Mouse (Mus musculus): ENCODE data around the gene Rpl36a. TPM values are rescaled to one million over a fixed set of nuclear protein-coding genes. Genes with fewer than 3 reads are reported as not detected.

Gene Rpl36a
- polyA plus RNA-seq, 1 experiment: 12.2 TPM

- peak overlapping the region; percentile 64 for H3K4me3 ChIP-seq (replicated peaks)
- H3K9me3 ChIP-seq (ENCODE audit: control insufficient read depth, low read length): no peaks in the 10 kb centered on the region
- H3K4me1 ChIP-seq (ENCODE audit: control insufficient read depth): peaks cover 25% of the 10 kb centered on the region
- TF ChIP-seq GATA1 (IDR thresholded peaks at IDR 0.05; ENCODE audit: low read length): no peak
- no peak for TF ChIP-seq TAL1 (IDR thresholded peaks at IDR 0.05; ENCODE audit: low read length)
- H3K27me3 ChIP-seq (ENCODE audit: control insufficient read depth): no peaks in the 10 kb centered on the region
- peaks cover 12% of the 10 kb centered on the region for H3K36me3 ChIP-seq (ENCODE audit: control insufficient read depth)
These were observed 27.0 kb downstream of the Rpl36a start for GRCm38 (mm10) chrX:134612285-134612959.

DNA sequence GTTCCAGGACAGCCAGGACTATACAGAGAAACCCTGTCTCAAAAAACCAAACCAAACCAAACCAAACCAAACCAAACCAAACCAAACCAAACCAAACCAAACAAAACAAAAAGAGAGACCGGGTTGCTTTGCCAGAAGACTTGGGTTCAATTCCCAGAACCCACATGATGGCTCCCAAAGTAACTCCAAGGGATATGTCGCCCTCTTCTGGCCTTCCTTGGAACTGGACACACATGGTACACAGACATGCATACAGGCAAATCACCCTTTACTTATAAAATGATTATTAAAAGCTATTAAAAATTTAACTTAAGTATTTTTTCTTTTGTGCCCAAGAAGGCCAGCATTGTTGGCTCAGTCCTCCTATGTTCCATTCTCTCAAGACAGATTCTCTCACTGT, 28.9 kb downstream of the Rpl36a start:
- TF ChIP-seq GATA1 (IDR thresholded peaks at IDR 0.05; ENCODE audit: low read length) (no peak), TAL1 (IDR thresholded peaks at IDR 0.05; ENCODE audit: low read length) (no peak)
- no peaks in the 10 kb centered on the region for H3K27me3 ChIP-seq (ENCODE audit: control insufficient read depth)
- peaks cover 25% of the 10 kb centered on the region for H3K4me1 ChIP-seq (ENCODE audit: control insufficient read depth)

GRCm38 (mm10) chrX:134619695-134620094, 34.2 kb downstream of the Rpl36a start:
- Histone ChIP-seq H3K9me3 (ENCODE audit: control insufficient read depth, low read length) (no peaks in the 10 kb centered on the region), H3K27me3 (ENCODE audit: control insufficient read depth) (no peaks in the 10 kb centered on the region), H3K36me3 (ENCODE audit: control insufficient read depth) (no peaks in the 10 kb centered on the region), H3K4me3 (replicated peaks) (no peak overlapping the region), H3K4me1 (ENCODE audit: control insufficient read depth) (no peaks in the 10 kb centered on the region)
- TF ChIP-seq GATA1 (IDR thresholded peaks at IDR 0.05; ENCODE audit: low read length) (no peak), TAL1 (IDR thresholded peaks at IDR 0.05; ENCODE audit: low read length) (no peak)

More for the DNA sequence above, 28.9 kb downstream of the Rpl36a start:
- Histone ChIP-seq H3K36me3 (ENCODE audit: control insufficient read depth) (no peaks in the 10 kb centered on the region), H3K4me3 (replicated peaks) (no peak overlapping the region), H3K9me3 (ENCODE audit: control insufficient read depth, low read length) (no peaks in the 10 kb centered on the region)

DNA sequence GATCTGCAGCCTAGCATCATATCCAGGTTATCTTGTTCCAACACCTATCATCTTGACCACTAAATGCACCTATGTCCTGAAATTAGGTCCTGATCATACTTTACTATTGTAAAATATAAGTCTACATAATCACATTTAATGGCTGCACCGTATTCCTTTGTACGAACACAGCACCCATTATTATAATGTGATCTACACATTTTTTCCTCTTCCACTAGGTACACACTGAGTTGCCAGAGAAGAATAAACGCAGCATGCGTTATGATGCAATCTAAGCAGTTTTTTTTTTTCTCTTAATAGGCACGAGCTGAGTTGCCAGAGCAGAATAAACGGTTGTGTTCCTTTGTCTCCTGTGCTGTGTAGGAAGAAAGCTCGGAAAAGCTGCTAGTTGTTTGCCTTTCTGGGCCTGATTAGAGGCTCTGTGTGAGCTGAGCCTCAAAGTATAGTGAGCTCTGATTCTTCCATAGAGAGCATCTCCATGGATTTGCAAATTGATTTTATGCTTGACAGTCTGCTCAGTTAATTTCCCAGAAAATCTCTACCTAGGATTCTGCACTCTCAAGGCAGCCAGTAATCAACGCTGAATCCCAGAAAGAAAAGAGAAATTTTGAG, 34.9 kb downstream of the Rpl36a start:
- Histone ChIP-seq H3K9me3 (ENCODE audit: control insufficient read depth, low read length) (no peaks in the 10 kb centered on the region), H3K4me3 (replicated peaks) (no peak overlapping the region), H3K36me3 (ENCODE audit: control insufficient read depth) (no peaks in the 10 kb centered on the region), H3K27me3 (ENCODE audit: control insufficient read depth) (no peaks in the 10 kb centered on the region), H3K4me1 (ENCODE audit: control insufficient read depth) (no peaks in the 10 kb centered on the region)
- TF ChIP-seq GATA1 (IDR thresholded peaks at IDR 0.05; ENCODE audit: low read length): no peak
- TF ChIP-seq TAL1 (IDR thresholded peaks at IDR 0.05; ENCODE audit: low read length): no peak

DNA sequence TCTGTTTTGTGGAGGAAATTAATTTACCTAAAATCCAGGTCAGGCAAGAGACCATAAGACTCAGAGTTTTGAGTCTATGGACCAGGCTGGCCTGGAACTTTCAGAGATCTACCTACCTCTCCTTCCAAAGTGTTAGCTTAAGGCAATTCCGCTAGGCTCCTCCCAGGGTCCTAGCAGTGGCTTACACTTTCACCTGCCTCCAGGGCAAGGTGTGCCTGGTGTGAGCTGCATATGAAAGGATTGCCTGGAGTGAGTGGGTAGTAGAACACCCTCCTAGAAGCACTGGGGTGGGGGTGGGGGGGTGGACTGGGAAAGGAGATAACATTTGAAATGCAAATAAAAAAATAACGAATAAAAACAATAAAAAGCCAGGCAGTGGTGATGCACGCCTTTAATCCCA, 36.2 kb downstream of the Rpl36a start:
- H3K36me3 ChIP-seq (ENCODE audit: control insufficient read depth): no peaks in the 10 kb centered on the region
- no peaks in the 10 kb centered on the region for H3K9me3 ChIP-seq (ENCODE audit: control insufficient read depth, low read length)
- H3K4me3 ChIP-seq (replicated peaks): no peak overlapping the region
- H3K27me3 ChIP-seq (ENCODE audit: control insufficient read depth): no peaks in the 10 kb centered on the region
- no peaks in the 10 kb centered on the region for H3K4me1 ChIP-seq (ENCODE audit: control insufficient read depth)
- TF ChIP-seq TAL1 (IDR thresholded peaks at IDR 0.05; ENCODE audit: low read length) (no peak), GATA1 (IDR thresholded peaks at IDR 0.05; ENCODE audit: low read length) (no peak)

GRCm38 (mm10) chrX:134623350-134623749, 37.9 kb downstream of the Rpl36a start:
- TF ChIP-seq TAL1 (IDR thresholded peaks at IDR 0.05; ENCODE audit: low read length) (no peak), GATA1 (IDR thresholded peaks at IDR 0.05; ENCODE audit: low read length) (no peak)
- H3K36me3 ChIP-seq (ENCODE audit: control insufficient read depth): no peaks in the 10 kb centered on the region
- H3K27me3 ChIP-seq (ENCODE audit: control insufficient read depth): no peaks in the 10 kb centered on the region
- no peak overlapping the region for H3K4me3 ChIP-seq (replicated peaks)
- H3K4me1 ChIP-seq (ENCODE audit: control insufficient read depth): no peaks in the 10 kb centered on the region
- H3K9me3 ChIP-seq (ENCODE audit: control insufficient read depth, low read length): no peaks in the 10 kb centered on the region

GRCm38 (mm10) chrX:134628200-134628599, 42.7 kb downstream of the Rpl36a start:
- Histone ChIP-seq H3K27me3 (ENCODE audit: control insufficient read depth) (no peaks in the 10 kb centered on the region), H3K36me3 (ENCODE audit: control insufficient read depth) (no peaks in the 10 kb centered on the region), H3K4me1 (ENCODE audit: control insufficient read depth) (no peaks in the 10 kb centered on the region), H3K4me3 (replicated peaks) (no peak overlapping the region), H3K9me3 (ENCODE audit: control insufficient read depth, low read length) (no peaks in the 10 kb centered on the region)
- no peak for TF ChIP-seq TAL1 (IDR thresholded peaks at IDR 0.05; ENCODE audit: low read length)
- no peak for TF ChIP-seq GATA1 (IDR thresholded peaks at IDR 0.05; ENCODE audit: low read length)

GRCm38 (mm10) chrX:134632710-134633109, 47.3 kb downstream of the Rpl36a start:
- TF ChIP-seq TAL1 (IDR thresholded peaks at IDR 0.05; ENCODE audit: low read length): no peak
- TF ChIP-seq GATA1 (IDR thresholded peaks at IDR 0.05; ENCODE audit: low read length): no peak
- no peaks in the 10 kb centered on the region for H3K4me1 ChIP-seq (ENCODE audit: control insufficient read depth)
- no peaks in the 10 kb centered on the region for H3K36me3 ChIP-seq (ENCODE audit: control insufficient read depth)
- H3K4me3 ChIP-seq (replicated peaks): no peak overlapping the region
- no peaks in the 10 kb centered on the region for H3K27me3 ChIP-seq (ENCODE audit: control insufficient read depth)
- no peaks in the 10 kb centered on the region for H3K9me3 ChIP-seq (ENCODE audit: control insufficient read depth, low read length)

DNA sequence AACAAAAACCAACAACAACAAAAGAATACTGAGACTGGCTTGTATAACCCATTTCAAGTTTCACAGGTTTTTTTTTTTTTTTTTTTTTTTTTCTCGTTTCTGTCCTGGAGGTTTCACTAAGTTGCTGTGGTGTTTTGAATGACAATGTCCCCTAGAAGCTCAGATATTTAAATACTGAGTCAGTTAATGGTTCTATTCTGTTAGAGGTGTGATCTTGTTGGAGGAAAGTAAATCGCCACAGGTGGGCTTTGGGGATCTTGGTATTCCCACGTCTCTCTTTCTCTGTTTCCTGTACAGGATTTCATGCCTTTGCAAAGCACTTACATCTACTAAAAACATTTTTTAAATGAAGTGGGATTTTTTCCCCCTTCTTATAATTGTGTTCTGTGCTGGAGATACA, 49.7 kb downstream of the Rpl36a start:
- Histone ChIP-seq H3K27me3 (ENCODE audit: control insufficient read depth) (no peaks in the 10 kb centered on the region), H3K36me3 (ENCODE audit: control insufficient read depth) (no peaks in the 10 kb centered on the region), H3K4me3 (replicated peaks) (no peak overlapping the region), H3K9me3 (ENCODE audit: control insufficient read depth, low read length) (no peaks in the 10 kb centered on the region), H3K4me1 (ENCODE audit: control insufficient read depth) (no peaks in the 10 kb centered on the region)
- TF ChIP-seq TAL1 (IDR thresholded peaks at IDR 0.05; ENCODE audit: low read length) (no peak), GATA1 (IDR thresholded peaks at IDR 0.05; ENCODE audit: low read length) (no peak)
